Mouse (Mus musculus): ENCODE measurements around the gene Dusp2. TPM values are rescaled to one million over a fixed set of nuclear protein-coding genes. Genes with fewer than 3 reads are reported as not detected.

Gene Dusp2
- total RNA-seq, 1 experiment, result 1.8 TPM

DNA sequence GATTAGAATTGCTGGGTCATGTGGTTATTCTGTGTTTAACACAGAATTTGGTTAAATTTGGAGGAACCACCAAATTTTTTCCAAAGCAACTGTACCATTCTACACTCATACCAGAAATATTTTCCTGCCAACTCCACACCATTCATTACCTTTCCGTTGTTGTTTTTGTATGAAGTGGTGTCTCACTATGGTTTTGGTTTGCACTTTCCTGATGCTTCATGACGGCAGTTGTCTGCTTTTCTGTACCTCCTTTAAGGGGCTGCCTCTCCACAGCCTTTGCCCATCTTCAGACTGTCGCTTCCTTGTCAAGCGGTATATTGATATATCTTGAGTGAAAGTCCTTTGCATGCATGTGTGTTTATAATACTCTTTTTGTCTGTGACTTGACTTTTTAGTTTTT is 23.2 kb upstream of the Dusp2 start:
- Histone ChIP-seq H3K9me3 (ENCODE audit: control insufficient read depth, insufficient read depth, low read depth, low read length) (no peaks in the 10 kb centered on the region), H3K4me3 (ENCODE audit: insufficient read depth in 1 of 2, low read depth in 1 of 2, low read length in 2 of 2, poor library complexity in 1 of 2, severe bottlenecking in 1 of 2) (no peak overlapping the region), H3K4me1 (ENCODE audit: control insufficient read depth in 2 of 2, insufficient read depth in 2 of 2, low read length in 2 of 2, poor library complexity in 1 of 2) (no peaks in the 10 kb centered on the region), H3K27ac (ENCODE audit: insufficient read depth, low read depth, low read length, poor library complexity, severe bottlenecking) (no peak overlapping the region), H3K9ac (ENCODE audit: insufficient read depth, low read depth, low read length, poor library complexity, severe bottlenecking) (no peak overlapping the region), H3K36me3 (ENCODE audit: control insufficient read depth, insufficient read depth, low read length, poor library complexity, severe bottlenecking) (no peaks in the 10 kb centered on the region)
- no peak for TF ChIP-seq MAFK (IDR thresholded peaks at IDR 0.05; ENCODE audit: insufficient read depth, low read depth, low read length)
- in situ Hi-C loops (cut with MboI; ENCODE audit: low sequenced_read_pairs in 2 of 2, unreplicated experiment in 2 of 2), result no loop called here
- DNase-seq (ENCODE audit: low read depth, low spot score), result no peak

GRCm38 (mm10) chr2:127313878-127314277 is 22.1 kb upstream of the Dusp2 start:
- no peak for DNase-seq (ENCODE audit: low read depth, low spot score)
- Histone ChIP-seq H3K4me1 (ENCODE audit: control insufficient read depth in 2 of 2, insufficient read depth in 2 of 2, low read length in 2 of 2, poor library complexity in 1 of 2) (no peaks in the 10 kb centered on the region), H3K9ac (ENCODE audit: insufficient read depth, low read depth, low read length, poor library complexity, severe bottlenecking) (no peak overlapping the region), H3K27ac (ENCODE audit: insufficient read depth, low read depth, low read length, poor library complexity, severe bottlenecking) (no peak overlapping the region), H3K4me3 (ENCODE audit: insufficient read depth in 1 of 2, low read depth in 1 of 2, low read length in 2 of 2, poor library complexity in 1 of 2, severe bottlenecking in 1 of 2) (no peak overlapping the region), H3K9me3 (ENCODE audit: control insufficient read depth, insufficient read depth, low read depth, low read length) (no peaks in the 10 kb centered on the region), H3K36me3 (ENCODE audit: control insufficient read depth, insufficient read depth, low read length, poor library complexity, severe bottlenecking) (no peaks in the 10 kb centered on the region)
- in situ Hi-C loops (cut with MboI; ENCODE audit: low sequenced_read_pairs in 2 of 2, unreplicated experiment in 2 of 2), result no loop called here
- TF ChIP-seq ZNF384 (IDR thresholded peaks at IDR 0.05; ENCODE audit: low read depth, low read length) (no peak), MAFK (IDR thresholded peaks at IDR 0.05; ENCODE audit: insufficient read depth, low read depth, low read length) (no peak), ZC3H11A (IDR thresholded peaks at IDR 0.05; ENCODE audit: borderline replicate concordance, low read depth, low read length) (no peak), HCFC1 (IDR thresholded peaks at IDR 0.05; ENCODE audit: borderline replicate concordance, insufficient read depth, low read length) (no peak), CHD2 (IDR thresholded peaks at IDR 0.05; ENCODE audit: low read depth, low read length) (no peak)

- DNase-seq (ENCODE audit: low read depth, low spot score), result no peak
- no peak overlapping the region for H3K4me3 ChIP-seq (ENCODE audit: insufficient read depth in 1 of 2, low read depth in 1 of 2, low read length in 2 of 2, poor library complexity in 1 of 2, severe bottlenecking in 1 of 2)
- H3K27ac ChIP-seq (ENCODE audit: insufficient read depth, low read depth, low read length, poor library complexity, severe bottlenecking), result no peak overlapping the region
- no peak overlapping the region for H3K9ac ChIP-seq (ENCODE audit: insufficient read depth, low read depth, low read length, poor library complexity, severe bottlenecking)
- in situ Hi-C loops (cut with MboI; ENCODE audit: low sequenced_read_pairs in 2 of 2, unreplicated experiment in 2 of 2), result no loop called here
- TF ChIP-seq CHD2 (IDR thresholded peaks at IDR 0.05; ENCODE audit: low read depth, low read length) (no peak), ZNF384 (IDR thresholded peaks at IDR 0.05; ENCODE audit: low read depth, low read length) (no peak), HCFC1 (IDR thresholded peaks at IDR 0.05; ENCODE audit: borderline replicate concordance, insufficient read depth, low read length) (no peak), MAFK (IDR thresholded peaks at IDR 0.05; ENCODE audit: insufficient read depth, low read depth, low read length) (no peak), ZC3H11A (IDR thresholded peaks at IDR 0.05; ENCODE audit: borderline replicate concordance, low read depth, low read length) (no peak)
- no peaks in the 10 kb centered on the region for H3K36me3 ChIP-seq (ENCODE audit: control insufficient read depth, insufficient read depth, low read length, poor library complexity, severe bottlenecking)
- H3K4me1 ChIP-seq (ENCODE audit: control insufficient read depth in 2 of 2, insufficient read depth in 2 of 2, low read length in 2 of 2, poor library complexity in 1 of 2), result no peaks in the 10 kb centered on the region
- no peaks in the 10 kb centered on the region for H3K9me3 ChIP-seq (ENCODE audit: control insufficient read depth, insufficient read depth, low read depth, low read length)
Measured at GRCm38 (mm10) chr2:127314467-127315154, 21.3 kb upstream of the Dusp2 start.

- DNase-seq (ENCODE audit: low read depth, low spot score), result no peak
- Histone ChIP-seq H3K9ac (ENCODE audit: insufficient read depth, low read depth, low read length, poor library complexity, severe bottlenecking) (no peak overlapping the region), H3K4me3 (ENCODE audit: insufficient read depth in 1 of 2, low read depth in 1 of 2, low read length in 2 of 2, poor library complexity in 1 of 2, severe bottlenecking in 1 of 2) (no peak overlapping the region), H3K27ac (ENCODE audit: insufficient read depth, low read depth, low read length, poor library complexity, severe bottlenecking) (no peak overlapping the region), H3K4me1 (ENCODE audit: control insufficient read depth in 2 of 2, insufficient read depth in 2 of 2, low read length in 2 of 2, poor library complexity in 1 of 2) (no peaks in the 10 kb centered on the region), H3K36me3 (ENCODE audit: control insufficient read depth, insufficient read depth, low read length, poor library complexity, severe bottlenecking) (no peaks in the 10 kb centered on the region), H3K9me3 (ENCODE audit: control insufficient read depth, insufficient read depth, low read depth, low read length) (no peaks in the 10 kb centered on the region)
- in situ Hi-C loops (cut with MboI; ENCODE audit: low sequenced_read_pairs in 2 of 2, unreplicated experiment in 2 of 2), result no loop called here
- no peak for TF ChIP-seq ZC3H11A (IDR thresholded peaks at IDR 0.05; ENCODE audit: borderline replicate concordance, low read depth, low read length)
- no peak for TF ChIP-seq ZNF384 (IDR thresholded peaks at IDR 0.05; ENCODE audit: low read depth, low read length)
Measured at GRCm38 (mm10) chr2:127315155-127315470, 20.8 kb upstream of the Dusp2 start.

GRCm38 (mm10) chr2:127316431-127316830 is 19.5 kb upstream of the Dusp2 start:
- no peak for TF ChIP-seq MAFK (IDR thresholded peaks at IDR 0.05; ENCODE audit: insufficient read depth, low read depth, low read length)
- no peak for TF ChIP-seq ZC3H11A (IDR thresholded peaks at IDR 0.05; ENCODE audit: borderline replicate concordance, low read depth, low read length)
- TF ChIP-seq HCFC1 (IDR thresholded peaks at IDR 0.05; ENCODE audit: borderline replicate concordance, insufficient read depth, low read length), result no peak
- TF ChIP-seq ZNF384 (IDR thresholded peaks at IDR 0.05; ENCODE audit: low read depth, low read length), result no peak
- TF ChIP-seq CHD2 (IDR thresholded peaks at IDR 0.05; ENCODE audit: low read depth, low read length), result no peak
- no peak overlapping the region for H3K9ac ChIP-seq (ENCODE audit: insufficient read depth, low read depth, low read length, poor library complexity, severe bottlenecking)
- in situ Hi-C loops (cut with MboI; ENCODE audit: low sequenced_read_pairs in 2 of 2, unreplicated experiment in 2 of 2), result no loop called here
- H3K9me3 ChIP-seq (ENCODE audit: control insufficient read depth, insufficient read depth, low read depth, low read length), result no peaks in the 10 kb centered on the region
- H3K4me1 ChIP-seq (ENCODE audit: control insufficient read depth in 2 of 2, insufficient read depth in 2 of 2, low read length in 2 of 2, poor library complexity in 1 of 2), result no peaks in the 10 kb centered on the region
- H3K36me3 ChIP-seq (ENCODE audit: control insufficient read depth, insufficient read depth, low read length, poor library complexity, severe bottlenecking), result no peaks in the 10 kb centered on the region
- no peak overlapping the region for H3K4me3 ChIP-seq (ENCODE audit: insufficient read depth in 1 of 2, low read depth in 1 of 2, low read length in 2 of 2, poor library complexity in 1 of 2, severe bottlenecking in 1 of 2)
- no peak overlapping the region for H3K27ac ChIP-seq (ENCODE audit: insufficient read depth, low read depth, low read length, poor library complexity, severe bottlenecking)
- no peak for DNase-seq (ENCODE audit: low read depth, low spot score)
